ENCODE assay signal across 27 mouse cellular contexts in genomic region chr10:84186466-84186865, GRCm38 (mm10).
"Had no signal": no experiment of that assay in that cellular context is flagged by ENCODE, and none has a peak within 500 bp of the region (broad histone marks: within the 10 kb centered on the region; RNA-seq: fewer than 3 reads in every experiment).

No protein-coding gene starts in this region.

- H3K36me3 ChIP-seq: heart, embryonic 13.5 days; heart, embryonic 15.5 days; intestine, embryonic 15.5 days; limb, embryonic 10.5 days; limb, embryonic 12.5 days; liver, embryonic 13.5 days; liver, embryonic 15.5 days had no signal

- H3K4me1 ChIP-seq: heart, embryonic 15.5 days; intestine, embryonic 15.5 days; limb, embryonic 10.5 days; limb, embryonic 12.5 days; liver, embryonic 13.5 days; liver, embryonic 15.5 days had no signal

- H3K27ac ChIP-seq: gastrocnemius, adult 2 months; heart, embryonic 13.5 days; heart, embryonic 15.5 days; hindbrain, embryonic 14.5 days; intestine, embryonic 15.5 days; layer of hippocampus, adult 2 months; left cerebral cortex, adult 2 months; limb, embryonic 10.5 days; limb, embryonic 12.5 days; liver, embryonic 13.5 days; liver, embryonic 15.5 days had no signal

- H3K4me2 ChIP-seq: heart, embryonic 11.5 days; heart, embryonic 13.5 days; heart, embryonic 15.5 days; hindbrain, embryonic 14.5 days; intestine, embryonic 15.5 days; limb, embryonic 12.5 days; liver, embryonic 11.5 days; liver, embryonic 13.5 days; liver, embryonic 15.5 days had no signal

- H3K9ac ChIP-seq: heart, embryonic 13.5 days; heart, embryonic 15.5 days; hindbrain, embryonic 14.5 days; intestine, embryonic 15.5 days; limb, embryonic 12.5 days; liver, embryonic 13.5 days; liver, embryonic 15.5 days had no signal

- H3K9me3 ChIP-seq: heart, embryonic 13.5 days; heart, embryonic 15.5 days; intestine, embryonic 15.5 days; limb, embryonic 10.5 days; limb, embryonic 12.5 days; liver, embryonic 13.5 days; liver, embryonic 15.5 days had no signal

- DNase-seq: gastrocnemius, adult 2 months; gastrocnemius, postnatal 10 days; gastrocnemius, postnatal 25 days; heart, adult 18-20 months; heart, postnatal 14 days; heart, postnatal 36 days; kidney, adult 18-20 months; kidney, adult 8-10 months; kidney, postnatal 10 days; kidney, postnatal 25 days; kidney, postnatal 4 days; liver; liver, embryonic 13.5 days had no signal

- H3K4me3 ChIP-seq: gastrocnemius, adult 2 months; heart, embryonic 13.5 days; heart, embryonic 15.5 days; intestine, embryonic 15.5 days; layer of hippocampus, adult 2 months; left cerebral cortex, adult 2 months; limb, embryonic 10.5 days; limb, embryonic 12.5 days; liver, embryonic 13.5 days; liver, embryonic 15.5 days had no signal

- H3K27me3 ChIP-seq: heart, embryonic 13.5 days; heart, embryonic 15.5 days; intestine, embryonic 15.5 days; limb, embryonic 12.5 days; liver, embryonic 13.5 days; liver, embryonic 15.5 days had no signal

- ATAC-seq: hindbrain, embryonic 16.5 days; inflammation-experienced regulatory T-cells, adult 6 months; intestine, embryonic 15.5 days; intestine, postnatal 0 days had no signal
